Mouse (Mus musculus): ENCODE measurements at regions not wholly inside any gene's neighbourhood (a gene's known extent, or its start where the extent isn't known, plus 50 kb on each side); places are given as distances from the start of the nearest gene placed in this dataset.
"Not testable (repeated sequence)": the region's sequence is repeated elsewhere in the genome, so short reads cannot be mapped to it uniquely, and the experiment has no call there.

- Histone ChIP-seq H3K9ac (ENCODE audit: low read depth, low read length) (no peak overlapping the region), H3K36me3 (ENCODE audit: control insufficient read depth, insufficient read depth, low read length) (no peaks in the 10 kb centered on the region), H3K4me3 (ENCODE audit: insufficient read depth, low read depth, low read length) (no peak overlapping the region), H3K27me3 (ENCODE audit: control insufficient read depth, insufficient read depth, low read length) (0 out of 2 replicates have a peak, but pooled peaks cover 3% of the 10 kb centered on the region), H3K4me1 (ENCODE audit: control insufficient read depth, insufficient read depth, low read length) (no peaks in the 10 kb centered on the region), H3K79me2 (ENCODE audit: control insufficient read depth, insufficient read depth, low read length) (no peaks in the 10 kb centered on the region), H3K27ac (replicated peaks; ENCODE audit: insufficient read depth, low read depth, low read length) (no peak overlapping the region)
- 85% methylated on average over 5 of the region's 5 CpGs for WGBS
- TF ChIP-seq CTCF (IDR thresholded peaks at IDR 0.05; ENCODE audit: low read depth, low read length) (no peak), POLR2A (IDR thresholded peaks at IDR 0.05; ENCODE audit: extremely low read depth, insufficient read depth, low read length) (no peak)
- no peak for DNase-seq (ENCODE audit: extremely low read depth, low read depth, low spot score)
Observed at GRCm38 (mm10) chr3:40339492-40340030, 191.5 kb upstream of the Intu start.

GRCm38 (mm10) chr3:40355103-40355502 is 176.0 kb upstream of the Intu start:
- Histone ChIP-seq H3K27me3 (ENCODE audit: control insufficient read depth, insufficient read depth, low read length) (no peaks in the 10 kb centered on the region), H3K4me1 (ENCODE audit: control insufficient read depth, insufficient read depth, low read length) (no peaks in the 10 kb centered on the region), H3K79me2 (ENCODE audit: control insufficient read depth, insufficient read depth, low read length) (no peaks in the 10 kb centered on the region), H3K9ac (ENCODE audit: low read depth, low read length) (no peak overlapping the region), H3K36me3 (ENCODE audit: control insufficient read depth, insufficient read depth, low read length) (no peaks in the 10 kb centered on the region), H3K4me3 (ENCODE audit: insufficient read depth, low read depth, low read length) (no peak overlapping the region), H3K27ac (replicated peaks; ENCODE audit: insufficient read depth, low read depth, low read length) (no peak overlapping the region)
- WGBS: 79% methylated on average over 4 of the region's 4 CpGs
- no peak for DNase-seq (ENCODE audit: extremely low read depth, low read depth, low spot score)
- TF ChIP-seq CTCF (IDR thresholded peaks at IDR 0.05; ENCODE audit: low read depth, low read length) (no peak), POLR2A (IDR thresholded peaks at IDR 0.05; ENCODE audit: extremely low read depth, insufficient read depth, low read length) (no peak)

- no peak for DNase-seq (ENCODE audit: extremely low read depth, low read depth, low spot score)
- 85% methylated on average over 4 of the region's 4 CpGs for WGBS
Observed at GRCm38 (mm10) chr3:40368421-40368820, 162.7 kb upstream of the Intu start.

GRCm38 (mm10) chr3:40371411-40371810 is 159.7 kb upstream of the Intu start:
- TF ChIP-seq CTCF (IDR thresholded peaks at IDR 0.05; ENCODE audit: low read depth, low read length) (no peak), POLR2A (IDR thresholded peaks at IDR 0.05; ENCODE audit: extremely low read depth, insufficient read depth, low read length) (no peak)
- no peaks in the 10 kb centered on the region for H3K27me3 ChIP-seq (ENCODE audit: control insufficient read depth, insufficient read depth, low read length)
- 66% methylated on average over 7 of the region's 7 CpGs for WGBS
- H3K4me3 ChIP-seq (ENCODE audit: insufficient read depth, low read depth, low read length): no peak overlapping the region
- no peaks in the 10 kb centered on the region for H3K79me2 ChIP-seq (ENCODE audit: control insufficient read depth, insufficient read depth, low read length)
- H3K4me1 ChIP-seq (ENCODE audit: control insufficient read depth, insufficient read depth, low read length): no peaks in the 10 kb centered on the region
- H3K27ac ChIP-seq (replicated peaks; ENCODE audit: insufficient read depth, low read depth, low read length): no peak overlapping the region
- H3K9ac ChIP-seq (ENCODE audit: low read depth, low read length): no peak overlapping the region
- H3K36me3 ChIP-seq (ENCODE audit: control insufficient read depth, insufficient read depth, low read length): no peaks in the 10 kb centered on the region
- no peak for DNase-seq (ENCODE audit: extremely low read depth, low read depth, low spot score)

More at GRCm38 (mm10) chr3:40368421-40368820, 162.7 kb upstream of the Intu start:
- no peak overlapping the region for H3K27ac ChIP-seq (replicated peaks; ENCODE audit: insufficient read depth, low read depth, low read length)
- no peaks in the 10 kb centered on the region for H3K36me3 ChIP-seq (ENCODE audit: control insufficient read depth, insufficient read depth, low read length)
- no peak for TF ChIP-seq CTCF (IDR thresholded peaks at IDR 0.05; ENCODE audit: low read depth, low read length)
- no peak for TF ChIP-seq POLR2A (IDR thresholded peaks at IDR 0.05; ENCODE audit: extremely low read depth, insufficient read depth, low read length)
- no peak overlapping the region for H3K4me3 ChIP-seq (ENCODE audit: insufficient read depth, low read depth, low read length)
- H3K9ac ChIP-seq (ENCODE audit: low read depth, low read length): no peak overlapping the region
- no peaks in the 10 kb centered on the region for H3K79me2 ChIP-seq (ENCODE audit: control insufficient read depth, insufficient read depth, low read length)
- no peaks in the 10 kb centered on the region for H3K4me1 ChIP-seq (ENCODE audit: control insufficient read depth, insufficient read depth, low read length)
- no peaks in the 10 kb centered on the region for H3K27me3 ChIP-seq (ENCODE audit: control insufficient read depth, insufficient read depth, low read length)

- not testable (repeated sequence) for H3K27me3 ChIP-seq (ENCODE audit: control insufficient read depth, insufficient read depth, low read length); H3K36me3 ChIP-seq (ENCODE audit: control insufficient read depth, insufficient read depth, low read length); H3K4me1 ChIP-seq (ENCODE audit: control insufficient read depth, insufficient read depth, low read length); H3K9ac ChIP-seq (ENCODE audit: low read depth, low read length); H3K27ac ChIP-seq (replicated peaks; ENCODE audit: insufficient read depth, low read depth, low read length); H3K4me3 ChIP-seq (ENCODE audit: insufficient read depth, low read depth, low read length); DNase-seq (ENCODE audit: extremely low read depth, low read depth, low spot score); H3K79me2 ChIP-seq (ENCODE audit: control insufficient read depth, insufficient read depth, low read length)
Observed at GRCm38 (mm10) chr3:40376220-40376619, 154.9 kb upstream of the Intu start.

GRCm38 (mm10) chr3:40377416-40377815 is 153.7 kb upstream of the Intu start:
- Histone ChIP-seq H3K9ac (ENCODE audit: low read depth, low read length) (no peak overlapping the region), H3K27me3 (ENCODE audit: control insufficient read depth, insufficient read depth, low read length) (no peaks in the 10 kb centered on the region), H3K4me3 (ENCODE audit: insufficient read depth, low read depth, low read length) (no peak overlapping the region), H3K79me2 (ENCODE audit: control insufficient read depth, insufficient read depth, low read length) (no peaks in the 10 kb centered on the region), H3K36me3 (ENCODE audit: control insufficient read depth, insufficient read depth, low read length) (no peaks in the 10 kb centered on the region), H3K4me1 (ENCODE audit: control insufficient read depth, insufficient read depth, low read length) (no peaks in the 10 kb centered on the region), H3K27ac (replicated peaks; ENCODE audit: insufficient read depth, low read depth, low read length) (no peak overlapping the region)
- no peak for DNase-seq (ENCODE audit: extremely low read depth, low read depth, low spot score)
- 77% methylated on average over 7 of the region's 7 CpGs for WGBS
- TF ChIP-seq CTCF (IDR thresholded peaks at IDR 0.05; ENCODE audit: low read depth, low read length) (no peak), POLR2A (IDR thresholded peaks at IDR 0.05; ENCODE audit: extremely low read depth, insufficient read depth, low read length) (no peak)

Data from liver, adult 2 months (tissue).